Mouse (Mus musculus) cortical plate, adult 2 months (tissue): Measurements from ENCODE around the gene Tenm4. TPM values are rescaled to one million over a fixed set of nuclear protein-coding genes. Genes with fewer than 3 reads are reported as not detected.

Source experiments
- H3K27ac ChIP-seq: fragments of 200-500 bp; 2 replicates; pipeline ENCODE4 v1.5.1; 2012; ENCODE audit warnings: low read length, control low read depth, inconsistent platforms; ENCODE audit not compliant: insufficient read depth
- H3K4me1 ChIP-seq: fragments of 200-500 bp; 2 replicates; pipeline ENCODE4 v1.6.1; 2011; ENCODE audit warnings: low read length; ENCODE audit not compliant: control insufficient read depth, insufficient read depth
- H3K4me3 ChIP-seq: fragments of 200-500 bp; 2 replicates; pipeline ENCODE4 v1.5.1; 2011; ENCODE audit warnings: mild to moderate bottlenecking, low read length, control low read depth; ENCODE audit not compliant: insufficient read depth
- CTCF ChIP-seq: fragments of 200-500 bp; IDR thresholded peaks from 2 replicates; pipeline ENCODE4 v1.5.1; 2011; ENCODE audit warnings: mild to moderate bottlenecking, control low read depth, low read length; ENCODE audit not compliant: insufficient read depth; ENCODE audit errors: extremely low read depth
- POLR2A ChIP-seq: fragments of 200-500 bp; IDR thresholded peaks from 2 replicates; pipeline ENCODE4 v1.6.1; 2011; ENCODE audit warnings: mild to moderate bottlenecking, low read length, control low read depth; ENCODE audit not compliant: insufficient read depth; ENCODE audit errors: extremely low read depth
- polyA plus RNA-seq: library from polyadenylated mRNA; depleted of rRNA; stranded (reverse); fragments of >200 nt; gene quantifications from 2 replicates; pipeline ENCODE4 v1.2.3, GENCODE M21; 2012

Gene Tenm4
- polyA plus RNA-seq, 1 experiment = 30.2 TPM

DNA sequence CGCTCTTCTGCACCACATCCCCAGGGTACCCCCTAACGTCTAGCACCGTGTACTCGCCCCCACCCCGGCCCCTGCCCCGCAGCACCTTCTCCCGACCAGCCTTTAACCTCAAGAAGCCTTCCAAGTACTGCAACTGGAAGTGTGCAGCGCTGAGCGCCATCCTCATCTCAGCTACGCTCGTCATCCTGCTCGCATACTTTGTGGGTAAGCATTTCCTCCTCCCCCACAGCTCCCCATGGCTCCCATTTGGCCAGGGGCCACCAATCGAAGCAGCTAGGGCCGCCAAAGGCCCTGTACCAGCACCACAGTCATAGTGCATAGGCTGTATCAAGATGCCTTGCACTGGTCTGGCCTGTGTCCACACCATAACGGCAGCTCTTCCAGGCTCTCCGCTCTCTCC is 532.9 kb downstream of the Tenm4 start:
- Histone ChIP-seq H3K4me3 (no peak overlapping the region), H3K4me1 (peaks cover 5% of the 10 kb centered on the region), H3K27ac (no peak overlapping the region)
- TF ChIP-seq POLR2A (no peak), CTCF (no peak)

DNA sequence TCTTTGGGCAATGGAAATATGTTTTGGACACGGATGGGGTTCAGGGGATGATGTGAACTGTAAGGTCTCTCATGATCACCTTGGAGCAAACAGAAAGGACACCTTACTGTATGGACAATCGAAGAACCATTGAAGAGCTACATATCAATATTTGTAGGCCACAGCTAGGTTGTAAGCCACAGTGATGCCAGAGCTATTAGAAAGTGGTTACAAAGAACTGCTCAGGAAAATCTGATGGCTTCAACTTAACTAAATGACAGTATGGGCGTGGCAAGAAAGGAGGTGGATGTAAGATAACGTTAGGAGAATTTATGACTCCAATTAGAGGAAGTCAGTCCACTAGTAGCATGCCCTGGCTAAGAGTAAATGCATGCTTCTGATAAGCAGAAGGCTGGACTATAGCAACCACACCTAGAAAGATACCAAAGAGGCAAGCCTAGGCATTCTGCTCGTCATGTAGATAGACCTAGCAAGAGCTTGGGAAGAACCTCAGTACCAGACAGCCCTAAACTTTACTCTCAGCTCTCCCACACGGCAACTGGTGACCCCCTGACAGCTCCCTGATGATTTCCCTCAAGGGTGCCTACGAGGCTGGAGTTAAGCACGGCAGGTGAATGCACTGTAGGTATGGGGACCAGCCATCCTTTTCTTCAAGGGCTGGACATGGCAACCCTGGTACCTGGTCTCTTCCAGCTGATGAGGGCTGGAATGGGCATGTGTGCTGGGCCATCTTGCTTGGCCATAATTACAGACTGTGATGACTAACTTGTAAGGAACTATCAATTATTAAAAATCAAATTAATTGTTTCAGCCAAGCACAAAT is 534.5 kb downstream of the Tenm4 start:
- peaks cover 6% of the 10 kb centered on the region for H3K4me1 ChIP-seq
- no peak for TF ChIP-seq POLR2A
- TF ChIP-seq CTCF = no peak
- no peak overlapping the region for H3K27ac ChIP-seq
- no peak overlapping the region for H3K4me3 ChIP-seq

- Histone ChIP-seq H3K4me3 (no peak overlapping the region), H3K4me1 (peaks cover 11% of the 10 kb centered on the region), H3K27ac (no peak overlapping the region)
- TF ChIP-seq CTCF = no peak
- no peak for TF ChIP-seq POLR2A
Observed at GRCm38 (mm10) chr7:96706531-96706930, 535.5 kb downstream of the Tenm4 start.

DNA sequence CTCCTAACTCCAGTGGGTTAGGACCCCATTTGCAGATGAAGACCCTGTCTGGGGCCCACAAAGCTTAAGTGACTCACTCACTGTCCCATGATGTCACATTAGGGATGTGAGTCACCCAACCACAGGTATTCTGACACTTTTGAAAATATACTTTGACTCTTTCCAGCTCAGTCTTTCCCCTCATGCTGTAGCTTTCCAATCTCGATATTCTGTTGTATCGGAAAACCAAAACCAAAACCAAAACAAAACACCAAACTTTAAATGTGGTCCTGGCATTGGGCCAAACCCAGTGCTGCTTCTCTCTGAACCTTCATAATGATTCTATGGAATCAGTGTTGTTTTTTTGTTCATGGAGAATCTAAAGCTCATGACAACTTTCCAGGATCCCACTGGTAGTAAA is 536.1 kb downstream of the Tenm4 start:
- no peak for TF ChIP-seq CTCF
- no peak for TF ChIP-seq POLR2A
- no peak overlapping the region for H3K27ac ChIP-seq
- H3K4me3 ChIP-seq = no peak overlapping the region
- peaks cover 11% of the 10 kb centered on the region for H3K4me1 ChIP-seq

- Histone ChIP-seq H3K4me1 (peaks cover 12% of the 10 kb centered on the region), H3K4me3 (no peak overlapping the region), H3K27ac (peak overlapping the region; percentile 52; the same call in 1 of the 2 replicates)
- TF ChIP-seq POLR2A (no peak), CTCF (no peak)
Observed at GRCm38 (mm10) chr7:96708071-96708470, 537.0 kb downstream of the Tenm4 start.

- H3K27ac ChIP-seq = peak overlapping the region; percentile 52
- peaks cover 12% of the 10 kb centered on the region for H3K4me1 ChIP-seq
- H3K4me3 ChIP-seq = no peak overlapping the region
- TF ChIP-seq POLR2A (no peak), CTCF (no peak)
Observed at GRCm38 (mm10) chr7:96708561-96708960, 537.5 kb downstream of the Tenm4 start.

- Histone ChIP-seq H3K4me1 (peaks cover 12% of the 10 kb centered on the region), H3K4me3 (no peak overlapping the region), H3K27ac (no peak overlapping the region)
- TF ChIP-seq CTCF = no peak
- TF ChIP-seq POLR2A = no peak
Observed at GRCm38 (mm10) chr7:96708968-96709367, 537.9 kb downstream of the Tenm4 start.

DNA sequence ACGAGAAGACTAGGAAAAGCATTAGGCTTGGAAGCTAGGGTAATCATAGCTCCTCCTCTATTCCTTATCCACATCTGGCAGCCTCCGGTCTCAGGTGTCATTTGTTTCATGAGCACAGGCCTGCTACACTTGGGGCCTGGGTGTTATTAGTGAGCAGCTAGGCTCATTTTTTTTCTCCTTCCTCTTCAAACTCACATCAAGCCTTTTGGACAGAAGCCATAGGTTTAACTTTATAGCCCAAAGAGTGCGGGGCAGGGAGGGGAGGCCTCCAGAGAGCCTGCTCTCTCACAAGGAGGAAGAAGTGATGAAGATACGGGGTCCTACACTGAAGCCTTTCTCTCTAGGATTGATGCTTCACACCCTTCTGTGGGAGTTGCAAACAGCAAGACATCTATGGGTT is 538.8 kb downstream of the Tenm4 start:
- Histone ChIP-seq H3K27ac (peak overlapping the region; percentile 28; the same call in 1 of the 2 replicates), H3K4me1 (peaks cover 12% of the 10 kb centered on the region), H3K4me3 (no peak overlapping the region)
- TF ChIP-seq CTCF (no peak), POLR2A (no peak)

DNA sequence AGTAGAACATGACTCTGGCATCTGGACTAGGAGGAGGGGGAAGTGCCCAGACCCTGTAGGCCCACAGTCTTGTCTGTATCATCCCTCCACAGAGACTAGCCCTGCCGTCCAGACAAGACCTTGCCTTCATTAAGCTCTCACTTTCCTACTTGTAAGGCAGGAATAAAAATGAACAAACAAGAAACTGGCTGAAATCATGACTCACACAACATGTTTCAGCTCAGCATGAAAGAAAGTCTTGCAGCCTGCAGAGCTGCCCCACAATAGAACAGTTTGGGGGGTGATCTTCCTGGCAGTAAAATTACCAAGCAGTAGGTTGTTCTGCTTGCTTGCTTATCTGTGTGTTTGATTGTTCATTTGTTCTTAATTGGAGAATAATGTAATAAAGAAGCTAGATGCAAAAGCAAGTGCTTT is 539.6 kb downstream of the Tenm4 start:
- H3K27ac ChIP-seq = 0 out of 2 replicates have a peak overlapping the region, but pooled peaks have one; percentile 32
- H3K4me3 ChIP-seq = no peak overlapping the region
- TF ChIP-seq POLR2A = no peak
- TF ChIP-seq CTCF = no peak
- H3K4me1 ChIP-seq = peaks cover 12% of the 10 kb centered on the region

GRCm38 (mm10) chr7:96712876-96713275 is 541.8 kb downstream of the Tenm4 start:
- no peak overlapping the region for H3K4me3 ChIP-seq
- TF ChIP-seq POLR2A = no peak
- no peak for TF ChIP-seq CTCF
- peaks cover 12% of the 10 kb centered on the region for H3K4me1 ChIP-seq
- H3K27ac ChIP-seq = no peak overlapping the region
